Mouse (Mus musculus) thymus, adult 2 months (tissue): ENCODE results near the gene Zbtb20.

Experiments
- CTCF ChIP-seq: fragments of 200-500 bp; IDR thresholded peaks from 2 replicates; pipeline ENCODE4 v1.5.1; 2012; ENCODE audit warnings: mild to moderate bottlenecking, control low read depth, low read length, moderate library complexity, borderline replicate concordance; ENCODE audit not compliant: control insufficient read depth, poor library complexity, insufficient read depth; ENCODE audit errors: extremely low read depth
- POLR2A ChIP-seq: fragments of 200-500 bp; IDR thresholded peaks from 2 replicates; pipeline ENCODE4 v1.6.1; 2012; ENCODE audit warnings: mild to moderate bottlenecking, low read length, control low read depth, moderate library complexity; ENCODE audit not compliant: control insufficient read depth, poor library complexity, insufficient read depth; ENCODE audit errors: extremely low read depth

DNA sequence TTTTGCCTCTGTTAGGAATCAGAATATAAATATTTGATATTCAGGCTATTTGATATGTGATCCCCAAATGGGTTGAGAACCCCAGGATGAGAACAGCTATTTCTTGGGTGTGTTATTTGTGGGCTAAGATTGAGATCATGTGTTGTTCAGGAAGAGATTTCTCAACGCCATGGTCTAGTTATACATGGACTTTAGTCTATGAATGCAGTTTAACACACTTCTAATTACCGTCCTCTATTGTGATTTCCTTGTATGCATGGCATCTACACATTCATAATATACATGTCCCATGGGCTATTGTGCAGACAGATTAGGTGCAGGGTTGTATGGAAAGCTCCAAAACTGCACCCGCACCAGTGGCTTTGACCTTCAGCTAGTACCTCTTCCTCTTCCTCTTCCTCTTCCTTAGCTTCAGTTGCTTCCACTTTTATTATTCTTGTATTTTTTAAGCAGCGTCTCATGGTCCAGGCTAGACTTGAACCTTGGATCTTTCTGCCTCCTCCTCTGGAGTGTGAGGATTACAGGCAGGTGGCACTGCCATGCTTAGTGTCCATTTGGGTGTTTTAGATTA, 711.3 kb downstream of the Zbtb20 start:
- TF ChIP-seq POLR2A (no peak), CTCF (no peak)
